Mouse (Mus musculus): Measurements from ENCODE around the gene Epb41l1. TPM values are rescaled to one million over a fixed set of nuclear protein-coding genes. Genes with fewer than 3 reads are reported as not detected.

Gene Epb41l1
- total RNA-seq, 2 experiments from 2014 or later: under 0.01 to 0.34 TPM

DNA sequence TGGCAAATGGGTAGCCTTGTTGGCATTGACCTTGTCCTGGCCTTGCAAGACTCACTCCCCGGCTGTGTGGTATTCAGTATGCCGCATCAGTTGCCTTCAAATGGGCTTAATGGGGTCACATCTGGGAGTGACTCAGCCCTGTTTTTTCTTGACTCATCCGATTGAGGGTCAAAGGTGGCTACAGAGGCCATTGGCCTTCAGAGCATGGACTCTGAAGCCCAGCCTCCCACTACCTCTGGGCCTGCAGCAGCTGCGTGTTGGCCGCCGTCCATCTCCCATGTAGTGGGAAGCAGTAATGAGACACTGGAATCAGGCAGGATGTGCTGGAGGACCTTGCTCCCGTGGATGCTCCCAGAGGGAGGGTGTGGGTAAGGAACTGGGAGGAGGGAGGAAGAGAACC lies 33.1 kb downstream of the Epb41l1 start:
- no peak for ATAC-seq (replicated peaks; ENCODE audit: low FRiP score, poor library complexity, severe bottlenecking)

DNA sequence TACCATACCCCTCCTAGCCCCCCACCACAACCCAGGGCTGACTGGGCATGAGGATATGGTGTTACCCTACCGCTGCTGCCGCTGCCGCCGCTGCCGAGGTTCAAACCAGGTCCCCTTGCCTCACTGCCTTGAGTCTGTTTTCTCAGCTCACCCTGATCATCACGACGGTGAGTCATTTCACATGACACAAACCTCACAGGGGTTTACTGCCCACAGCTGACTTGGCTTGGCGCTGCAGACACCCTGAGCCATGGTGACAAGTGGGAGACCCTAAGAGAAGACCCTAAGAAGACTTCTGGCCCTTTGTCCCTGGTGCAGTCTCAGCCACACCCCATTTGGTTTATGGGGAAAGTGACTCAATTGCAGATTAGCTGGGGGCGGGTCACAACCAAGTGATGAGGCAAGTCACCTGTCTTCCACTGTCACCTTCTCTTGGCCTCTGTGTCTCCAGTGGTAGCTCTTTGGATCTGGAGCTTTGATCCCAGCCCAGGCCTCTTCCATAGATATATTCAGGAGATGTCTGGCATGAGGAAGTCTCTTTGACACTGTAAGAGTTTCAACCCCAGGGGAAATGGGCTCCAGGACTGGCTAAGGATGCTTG lies 34.9 kb downstream of the Epb41l1 start:
- ATAC-seq (replicated peaks; ENCODE audit: low FRiP score, poor library complexity, severe bottlenecking): no peak

DNA sequence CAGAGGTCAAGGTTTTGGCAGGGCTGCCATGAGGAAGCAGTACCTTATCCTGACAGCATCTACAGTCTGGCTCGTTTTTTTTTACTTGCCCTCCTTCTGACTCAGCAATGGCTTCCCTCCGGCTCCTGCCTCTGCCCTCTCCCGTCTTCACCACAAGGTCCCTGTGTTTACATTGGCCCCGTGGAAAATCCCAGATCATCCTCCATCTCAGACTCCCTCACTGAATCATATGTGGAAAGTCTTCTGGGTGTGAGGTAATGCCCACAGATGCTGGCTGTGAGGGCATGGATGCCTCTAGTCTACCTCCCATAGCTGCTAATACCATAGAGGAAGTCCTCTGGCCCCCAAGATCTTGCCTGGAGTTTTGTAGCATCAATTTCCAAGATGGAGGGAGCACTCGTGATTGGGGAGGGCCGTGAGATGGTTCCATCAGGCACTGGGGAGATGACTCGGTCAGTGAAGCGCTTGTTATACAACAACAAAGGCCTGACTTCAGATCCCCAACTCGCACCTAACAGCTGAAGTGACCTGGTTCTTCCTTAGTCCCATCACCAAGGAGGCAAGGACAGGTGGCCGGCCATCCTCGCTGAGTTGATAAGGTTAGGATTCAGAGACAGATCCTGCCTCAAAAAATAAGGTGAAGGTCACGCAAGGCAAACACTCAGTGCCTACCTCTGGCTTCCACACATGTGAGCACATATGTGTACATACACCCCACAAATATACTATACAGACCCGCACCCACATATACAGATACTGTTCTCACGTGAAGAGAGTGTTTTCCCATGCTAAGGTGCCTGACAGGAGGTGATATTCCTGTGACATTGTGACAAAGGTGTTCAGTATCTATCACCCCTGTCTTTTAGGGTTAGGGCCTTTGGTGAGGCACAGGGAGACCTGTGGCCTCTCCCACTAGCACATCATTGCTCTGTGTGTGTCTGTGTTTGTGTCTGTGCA lies 36.0 kb downstream of the Epb41l1 start:
- no peak for ATAC-seq (replicated peaks; ENCODE audit: low FRiP score, poor library complexity, severe bottlenecking)

DNA sequence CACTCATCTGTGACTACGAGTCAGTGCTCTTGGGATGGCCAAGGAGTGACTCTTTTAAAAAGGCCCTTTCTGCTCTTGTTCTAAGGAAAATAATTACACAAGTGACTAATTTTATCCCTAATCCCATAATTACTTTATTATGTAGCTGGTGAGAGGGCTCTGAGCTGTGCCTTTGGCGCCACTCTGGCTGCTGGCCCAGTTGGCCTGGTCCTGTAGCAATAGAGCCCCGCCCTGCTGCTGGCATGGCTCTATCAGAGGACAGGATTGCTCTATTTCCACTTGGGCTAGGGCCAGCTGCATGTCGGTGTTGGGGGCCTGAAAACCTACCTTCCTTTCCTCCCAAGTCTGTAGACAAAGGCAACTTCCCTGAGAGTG lies 36.6 kb downstream of the Epb41l1 start:
- ATAC-seq (replicated peaks; ENCODE audit: low FRiP score, poor library complexity, severe bottlenecking): no peak

DNA sequence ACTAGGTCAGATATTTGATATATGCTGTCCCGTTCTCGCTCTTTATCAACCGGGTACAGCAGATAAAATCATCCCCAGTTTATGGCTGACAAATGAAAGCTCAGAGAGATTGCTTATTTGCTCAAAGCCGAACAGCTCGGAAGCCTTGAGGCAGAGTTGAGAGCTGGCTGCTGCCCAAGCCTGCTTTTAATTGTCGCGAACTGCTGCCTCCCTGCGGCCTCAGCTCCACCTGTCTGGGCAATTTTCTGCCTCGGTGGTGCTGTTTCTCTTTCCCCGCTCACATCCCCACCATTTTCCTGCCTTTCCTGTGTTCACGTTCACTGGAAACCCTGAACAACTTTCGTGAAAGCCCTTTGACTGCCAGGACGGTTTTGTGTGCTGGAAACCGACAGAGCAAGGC lies 39.8 kb downstream of the Epb41l1 start:
- ATAC-seq (replicated peaks; ENCODE audit: low FRiP score, poor library complexity, severe bottlenecking): no peak

DNA sequence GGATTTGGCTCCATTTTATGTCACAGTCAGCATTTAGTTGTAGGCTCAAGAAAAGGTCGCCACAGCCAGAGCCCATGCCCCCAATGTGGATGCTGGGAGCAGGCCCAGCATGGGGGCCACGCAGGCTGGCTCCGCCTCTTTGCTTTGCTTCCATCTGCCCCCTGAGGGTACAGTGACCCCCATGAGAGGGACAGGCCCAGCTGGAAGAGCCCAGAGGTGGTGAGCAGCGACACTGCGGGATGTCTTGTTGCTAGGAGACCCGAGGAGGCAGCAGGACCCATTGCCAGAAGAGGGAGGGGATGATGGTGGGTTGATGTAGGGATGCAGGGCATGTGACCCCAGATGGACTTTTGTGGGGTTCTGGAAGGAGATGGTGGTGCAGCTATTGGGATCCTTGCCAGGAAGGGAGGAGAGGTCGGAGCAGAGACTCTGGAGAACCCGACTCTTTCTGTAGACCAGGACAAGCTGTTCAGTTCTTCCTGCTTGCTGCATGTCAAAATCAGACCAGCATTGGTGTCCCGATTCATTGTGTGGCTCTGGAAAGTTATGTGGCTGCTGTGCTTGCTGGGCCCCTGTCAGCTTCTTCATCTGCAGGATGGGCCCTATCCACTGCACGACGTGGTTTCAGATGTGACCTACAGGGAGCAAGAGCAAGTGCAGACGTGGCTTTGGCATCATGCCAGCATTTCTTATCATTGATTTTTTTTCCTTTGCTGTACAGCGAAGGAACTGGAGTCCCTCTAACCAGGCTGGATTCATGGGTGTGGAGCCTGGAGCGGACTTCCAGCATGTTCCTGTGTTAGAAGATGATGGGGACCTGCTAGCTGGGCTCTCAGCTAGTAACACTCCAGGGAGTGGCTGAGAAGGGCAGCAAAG lies 41.7 kb downstream of the Epb41l1 start:
- ATAC-seq (replicated peaks; ENCODE audit: low FRiP score, poor library complexity, severe bottlenecking): no peak

DNA sequence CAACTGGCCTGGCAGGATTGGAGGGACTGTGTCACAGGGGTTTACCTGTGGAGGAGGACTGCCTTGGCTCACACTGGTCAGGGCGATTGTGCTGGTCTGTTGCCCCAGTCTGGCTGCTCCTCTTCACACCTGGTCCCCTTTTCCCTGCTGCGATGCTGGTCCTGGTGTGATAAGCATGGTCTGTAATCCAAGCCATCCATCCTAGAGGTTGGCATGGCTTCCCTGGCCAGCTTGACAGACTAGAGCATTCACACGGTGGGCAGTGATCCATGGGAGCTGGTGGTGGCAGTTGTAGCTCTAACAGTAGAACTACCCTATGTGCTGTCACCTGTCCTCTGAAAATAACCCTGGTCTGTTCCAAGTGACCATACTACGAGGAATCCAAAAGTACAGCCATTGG lies 43.7 kb downstream of the Epb41l1 start:
- ATAC-seq (replicated peaks; ENCODE audit: low FRiP score, poor library complexity, severe bottlenecking): no peak

DNA sequence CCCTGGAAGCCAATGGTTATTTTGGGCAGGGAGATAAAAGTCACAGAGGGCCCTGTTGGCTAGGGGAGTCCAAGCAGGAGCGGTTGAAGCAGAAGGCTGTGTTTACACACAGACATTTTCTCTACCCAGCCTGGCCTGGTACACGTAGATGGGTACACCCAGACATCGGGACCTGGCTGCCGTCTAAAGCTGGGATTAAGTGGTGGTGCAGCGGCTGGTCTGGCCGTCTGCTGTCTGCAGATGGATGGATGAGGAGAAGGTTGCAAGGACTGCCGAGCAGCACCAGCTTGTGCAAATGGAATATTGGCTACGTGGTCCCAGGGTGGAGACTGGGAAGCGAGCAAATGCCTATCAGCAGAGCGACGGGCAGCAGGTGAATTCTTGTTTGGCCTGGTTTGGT lies 46.8 kb downstream of the Epb41l1 start:
- no peak for ATAC-seq (replicated peaks; ENCODE audit: low FRiP score, poor library complexity, severe bottlenecking)

DNA sequence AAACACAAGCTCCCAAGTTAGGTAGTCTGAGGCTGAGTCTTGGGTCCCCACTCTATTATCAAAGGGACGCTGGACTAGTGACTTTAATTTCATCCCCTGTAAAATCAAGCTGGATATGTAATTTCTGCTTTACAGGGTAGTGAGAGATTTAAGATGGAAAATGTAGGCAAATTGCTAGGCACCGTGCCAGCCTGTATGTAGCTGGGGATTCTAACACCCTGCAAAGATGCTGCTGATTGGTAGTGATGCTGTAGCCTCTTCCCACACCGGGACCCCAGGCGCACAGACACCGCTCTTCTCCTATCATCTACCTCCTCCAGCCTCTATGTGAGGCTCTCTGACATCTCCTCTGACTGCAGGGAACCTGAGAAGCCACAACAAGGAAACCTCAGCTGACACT lies 48.2 kb downstream of the Epb41l1 start:
- ATAC-seq (replicated peaks; ENCODE audit: low FRiP score, poor library complexity, severe bottlenecking): no peak

DNA sequence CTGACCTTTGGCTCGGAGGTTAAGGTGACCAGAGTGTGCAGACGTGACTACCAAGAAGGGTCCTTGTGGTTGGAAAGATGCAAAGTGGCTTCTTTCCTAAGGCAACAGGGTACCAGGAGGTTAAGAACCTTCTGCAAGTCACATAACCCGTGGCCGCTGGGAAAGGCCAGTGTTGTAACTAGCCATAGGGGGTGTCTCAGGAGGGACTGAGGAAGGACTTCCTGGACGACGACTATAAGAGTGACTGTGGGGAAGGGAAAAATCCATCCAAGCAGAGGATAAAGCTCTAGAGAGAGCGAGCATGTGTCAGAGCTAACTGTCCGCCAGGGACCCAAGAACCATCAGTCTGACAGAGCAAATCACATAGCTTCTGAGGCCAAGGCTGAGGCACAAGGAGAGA lies 48.8 kb downstream of the Epb41l1 start:
- ATAC-seq (replicated peaks; ENCODE audit: low FRiP score, poor library complexity, severe bottlenecking): no peak

DNA sequence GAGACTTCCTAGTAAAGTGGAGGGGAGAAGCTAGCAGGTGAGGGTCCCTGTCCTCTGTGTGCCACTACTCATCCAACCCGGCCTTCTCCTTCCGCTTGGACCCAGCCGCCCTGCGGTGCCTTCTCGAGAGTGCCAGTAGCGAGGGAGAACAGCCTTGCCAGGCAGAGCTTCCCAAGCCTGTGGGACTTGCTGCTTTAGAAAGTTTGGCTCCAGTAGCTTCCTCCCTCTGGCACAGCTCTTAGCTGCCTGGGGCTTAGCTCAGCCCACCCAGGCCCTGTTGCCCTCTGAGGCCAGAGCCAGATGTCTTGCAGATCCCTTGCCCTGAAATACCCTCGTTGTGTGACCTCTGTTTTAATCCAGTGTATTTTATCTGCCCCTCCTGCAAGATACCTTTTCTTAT lies 50.2 kb downstream of the Epb41l1 start:
- no peak for ATAC-seq (replicated peaks; ENCODE audit: low FRiP score, poor library complexity, severe bottlenecking)

DNA sequence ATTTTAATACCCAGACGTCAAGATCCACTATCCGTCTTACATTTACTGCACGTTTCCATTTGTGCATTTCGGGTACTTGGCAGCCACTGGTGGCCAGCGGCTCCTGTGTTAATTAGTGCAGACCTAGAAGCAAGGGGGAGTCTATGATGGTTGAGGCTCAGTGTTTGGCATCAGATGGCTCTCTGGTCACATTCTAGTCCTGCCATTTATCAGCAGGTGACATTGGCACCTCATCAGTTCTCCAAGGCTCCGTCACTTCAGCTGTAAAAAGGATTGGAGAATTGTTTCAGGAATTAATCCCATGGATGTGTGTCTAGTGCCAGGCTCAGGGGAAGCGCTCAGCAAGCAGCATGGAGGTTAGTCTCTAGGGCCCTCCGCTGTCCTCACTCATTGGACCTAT lies 51.6 kb downstream of the Epb41l1 start:
- ATAC-seq (replicated peaks; ENCODE audit: low FRiP score, poor library complexity, severe bottlenecking): no peak

DNA sequence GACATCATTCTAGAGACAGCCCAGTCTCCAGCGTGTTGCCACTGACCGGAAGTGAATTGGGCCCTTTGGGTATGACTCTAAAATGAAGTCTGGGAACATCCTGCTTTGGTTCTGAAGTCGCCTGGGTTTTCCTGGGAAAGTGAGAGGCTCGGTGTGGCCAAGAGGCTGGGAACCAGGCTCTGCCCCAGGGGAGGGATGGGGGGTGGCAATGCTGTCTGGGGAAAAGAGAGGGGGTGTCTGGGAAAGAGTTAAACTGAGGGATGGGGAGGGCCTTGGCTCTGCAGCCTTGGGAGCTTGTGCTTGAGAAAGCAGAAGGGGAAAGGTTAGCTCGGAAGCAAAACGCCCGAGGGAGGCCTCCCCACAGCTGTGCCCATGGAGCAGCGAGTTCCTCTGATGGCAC lies 53.0 kb downstream of the Epb41l1 start:
- no peak for ATAC-seq (replicated peaks; ENCODE audit: low FRiP score, poor library complexity, severe bottlenecking)

DNA sequence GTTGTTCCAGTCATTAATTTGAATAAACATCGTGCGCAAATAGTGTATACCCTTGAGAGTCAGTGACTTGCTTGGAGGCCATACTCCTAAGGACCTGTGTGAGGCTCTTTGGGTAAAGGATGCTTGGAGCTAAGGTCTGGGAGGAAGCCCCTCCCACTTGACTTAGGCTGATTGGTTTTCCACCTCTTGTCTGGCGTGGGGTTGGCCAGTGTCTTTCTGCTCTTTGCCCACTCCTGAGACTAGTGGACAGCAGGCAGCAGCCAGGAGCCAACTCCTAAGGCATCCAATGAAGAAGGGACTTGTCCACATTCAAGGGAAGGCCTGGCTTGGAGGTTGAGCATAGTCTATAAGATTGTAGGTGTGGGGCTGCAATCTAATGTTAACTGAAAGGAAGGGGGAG lies 53.4 kb downstream of the Epb41l1 start:
- ATAC-seq (replicated peaks; ENCODE audit: low FRiP score, poor library complexity, severe bottlenecking): no peak

DNA sequence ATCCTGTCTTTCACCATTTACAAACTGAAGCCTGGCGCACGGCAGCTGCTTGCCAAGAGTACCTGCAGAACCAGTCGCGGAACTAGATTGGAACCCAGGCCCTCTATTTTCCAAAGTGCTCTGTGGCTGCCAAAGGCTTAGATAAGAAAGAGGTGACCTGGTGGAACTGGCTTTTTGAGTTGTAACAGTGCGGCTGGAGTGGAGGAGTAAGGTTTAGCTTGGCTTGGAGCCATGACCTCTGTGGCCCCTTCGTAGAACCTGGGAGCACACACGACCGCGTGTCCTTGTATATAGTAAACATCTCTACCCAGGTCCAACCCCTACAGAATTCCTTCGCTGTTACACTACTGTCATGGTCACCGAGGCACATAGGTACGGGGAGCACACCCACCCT lies 54.2 kb downstream of the Epb41l1 start:
- ATAC-seq (replicated peaks; ENCODE audit: low FRiP score, poor library complexity, severe bottlenecking): no peak

DNA sequence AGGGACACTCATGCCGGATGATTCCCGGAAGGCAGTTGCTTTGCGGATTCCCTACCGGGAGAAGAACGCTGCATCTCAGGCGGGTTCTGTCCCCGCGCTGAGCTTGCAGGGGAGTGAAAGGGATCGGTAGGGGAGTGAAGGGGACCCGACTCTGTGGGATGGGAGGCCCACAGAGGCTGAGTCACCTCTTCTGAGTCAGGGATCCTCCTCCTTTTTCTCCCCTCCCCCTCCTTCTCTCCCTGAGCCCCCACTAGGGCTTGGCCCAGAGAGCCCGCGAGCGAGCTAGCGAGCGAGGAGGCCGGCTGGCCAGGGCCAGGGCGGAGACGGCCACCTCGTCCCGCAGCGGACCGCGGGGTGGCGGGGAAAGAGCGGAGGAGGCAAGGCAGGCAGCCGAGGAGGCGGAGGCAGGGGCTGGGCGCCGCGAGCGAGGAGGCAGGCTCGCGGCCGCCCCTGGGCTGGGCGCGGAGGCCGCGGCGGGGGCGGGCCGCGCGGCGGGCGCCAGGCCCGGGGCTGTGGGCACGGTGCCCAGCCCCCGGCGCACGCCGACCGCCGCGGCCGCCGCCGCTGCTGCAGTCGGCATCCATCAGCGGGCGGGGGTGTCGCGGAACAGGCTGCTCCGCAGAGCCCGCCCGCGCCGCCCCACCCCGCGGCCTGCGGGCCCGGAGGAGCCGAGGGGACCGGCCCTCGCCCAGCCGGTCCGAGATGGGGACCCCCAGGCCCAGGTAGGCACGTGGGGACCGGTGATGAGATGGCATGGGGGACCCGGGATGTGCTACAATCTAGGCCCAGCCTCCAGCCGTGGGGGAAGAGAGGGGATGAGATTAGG lies 54.8 kb downstream of the Epb41l1 start:
- ATAC-seq (replicated peaks; ENCODE audit: low FRiP score, poor library complexity, severe bottlenecking): no peak

DNA sequence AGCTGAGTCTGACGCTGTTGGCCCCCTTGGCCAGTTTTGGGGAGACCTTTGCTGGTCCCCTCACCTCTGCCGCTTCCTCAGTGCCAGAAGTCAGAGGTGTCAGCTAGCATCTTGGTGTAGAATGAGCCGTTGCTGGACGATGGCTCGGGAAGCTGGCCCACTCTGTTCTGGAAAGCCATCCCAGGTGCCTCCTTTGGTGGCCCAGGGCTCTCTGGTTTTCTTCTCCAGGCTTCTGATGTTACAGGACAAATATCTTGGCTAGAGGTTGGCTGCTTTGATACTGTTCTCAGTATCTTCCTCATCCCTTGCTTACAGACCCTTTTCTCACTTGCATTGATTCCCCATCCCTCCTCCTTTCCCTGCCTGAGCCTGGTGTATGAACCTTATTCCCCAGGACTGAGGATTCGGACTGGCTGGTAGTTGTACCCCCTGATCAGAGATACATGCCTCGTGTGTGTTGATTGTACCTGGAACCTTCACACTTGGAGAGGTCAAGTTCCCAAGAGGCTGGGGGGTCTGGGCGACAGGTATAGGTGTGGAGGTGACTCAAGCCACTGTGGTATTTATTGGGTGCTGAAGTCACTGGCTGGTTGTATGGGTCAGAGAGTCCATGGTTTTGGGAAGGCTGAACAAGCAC lies 55.5 kb downstream of the Epb41l1 start:
- no peak for ATAC-seq (replicated peaks; ENCODE audit: low FRiP score, poor library complexity, severe bottlenecking)

DNA sequence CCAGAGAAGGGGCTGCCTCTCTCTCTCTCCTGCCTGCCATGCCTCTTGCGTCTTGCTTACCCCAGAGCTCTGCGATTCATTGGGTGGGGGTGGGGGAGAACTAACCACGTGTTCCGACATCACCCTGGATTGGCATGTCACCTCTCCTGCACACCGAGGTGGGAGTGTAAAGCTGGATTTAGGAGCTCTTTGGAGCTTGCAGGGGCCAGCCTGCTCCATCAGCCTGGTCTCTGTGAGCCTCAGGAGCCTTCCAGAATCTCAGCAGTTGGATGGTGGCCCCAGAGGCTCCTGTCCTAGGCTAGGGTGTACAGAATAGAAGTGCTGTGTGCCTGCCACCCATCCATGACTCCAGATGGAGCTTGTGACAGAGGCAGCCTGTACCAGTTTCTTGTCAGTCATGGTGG lies 56.0 kb downstream of the Epb41l1 start:
- ATAC-seq (replicated peaks; ENCODE audit: low FRiP score, poor library complexity, severe bottlenecking): no peak

DNA sequence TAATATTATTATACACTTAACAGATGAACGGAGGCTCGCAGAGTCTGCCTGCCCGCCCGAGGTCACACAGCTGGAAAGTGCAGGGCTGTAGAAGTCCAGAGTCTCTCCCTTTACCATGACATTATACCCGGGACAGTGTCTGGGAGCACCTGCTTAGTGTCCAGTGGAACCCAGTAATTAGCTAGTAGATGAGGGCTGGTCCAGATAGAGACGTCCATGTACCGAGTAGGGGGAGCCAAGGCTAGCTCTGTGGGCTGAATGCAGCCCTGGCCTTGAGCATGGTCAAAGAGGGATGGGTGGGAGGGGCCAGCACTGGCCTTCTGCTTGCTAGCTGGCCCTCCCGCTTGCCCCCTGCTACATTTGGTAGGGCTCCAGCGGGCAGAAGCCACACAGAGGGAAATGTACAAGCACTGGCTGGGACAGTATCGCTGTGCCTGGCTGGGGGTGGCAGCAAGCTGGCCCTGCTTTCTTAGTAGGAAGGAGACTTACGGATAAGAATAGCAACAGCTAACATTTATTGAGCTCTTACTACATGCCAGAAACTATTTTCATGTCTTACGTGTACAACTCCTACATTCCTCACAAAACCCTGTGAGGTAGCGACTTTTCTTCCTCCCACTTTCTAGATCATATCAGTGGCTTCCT lies 57.5 kb downstream of the Epb41l1 start:
- ATAC-seq (replicated peaks; ENCODE audit: low FRiP score, poor library complexity, severe bottlenecking): no peak
